Comparison of ENCODE assay signal across 14 mouse cellular contexts in genomic region chr6:96000011-96000476, GRCm38 (mm10).
DNase-seq lines count a peak whose midpoint lies in the region; ATAC-seq and TF ChIP-seq lines count a peak whose summit lies in the region.
"Had no signal": no experiment of that assay in that cellular context is flagged by ENCODE, and none has a peak within 500 bp of the region (broad histone marks: within the 10 kb centered on the region; RNA-seq: fewer than 3 reads in every experiment).

No protein-coding gene starts in this region.

- no peak overlapping the region for H3K4me3 ChIP-seq in forebrain, embryonic 14.5 days (ENCODE audit: low read depth, low read length)
- no peak overlapping the region for H3K4me3 ChIP-seq in forebrain, embryonic 11.5 days (ENCODE audit: low read depth, low read length)
- no peak overlapping the region for H3K4me3 ChIP-seq in myocyte
- H3K4me3 ChIP-seq: erythroblast, embryonic 14.5 days had no signal

- no peak overlapping the region for H3ac ChIP-seq in myocyte (ENCODE audit: control insufficient read depth, insufficient read length)

- no peak overlapping the region for H3K4me2 ChIP-seq in forebrain, embryonic 14.5 days (ENCODE audit: low read length)
- H3K4me2 ChIP-seq in forebrain, embryonic 11.5 days (ENCODE audit: low read depth, low read length, severe bottlenecking), result no peak overlapping the region
- peak overlapping the region; percentile 43 for H3K4me2 ChIP-seq in myocyte (ENCODE audit: low read depth)
- H3K4me2 ChIP-seq: heart, embryonic 11.5 days had no signal

- H3K79me2 ChIP-seq in myocyte (ENCODE audit: control insufficient read depth, insufficient read depth), result no peaks in the 10 kb centered on the region

- peak; percentile 67 for ATAC-seq in forebrain, embryonic 14.5 days
- ATAC-seq in forebrain, embryonic 11.5 days (replicated peaks; ENCODE audit: low FRiP score), result no peak
- ATAC-seq: intestine, embryonic 16.5 days; lung, postnatal 0 days had no signal

- no peak for TF ChIP-seq POLR2A in myocyte (IDR thresholded peaks at IDR 0.05; ENCODE audit: insufficient read length, low read depth)

- no peaks in the 10 kb centered on the region for H3K9me3 ChIP-seq in forebrain, embryonic 14.5 days (replicated peaks; ENCODE audit: control insufficient read depth, low read length)
- no peaks in the 10 kb centered on the region for H3K9me3 ChIP-seq in forebrain, embryonic 11.5 days (ENCODE audit: control insufficient read depth, low read length)

- H3K27me3 ChIP-seq in forebrain, embryonic 14.5 days (replicated peaks; ENCODE audit: control insufficient read depth, insufficient read depth, low read length), result no peaks in the 10 kb centered on the region
- H3K27me3 ChIP-seq in forebrain, embryonic 11.5 days (ENCODE audit: control insufficient read depth, insufficient read depth, low read length), result no peaks in the 10 kb centered on the region
- H3K27me3 ChIP-seq in myocyte (ENCODE audit: control insufficient read depth, insufficient read depth, insufficient read length), result no peaks in the 10 kb centered on the region

- no peak overlapping the region; the same call in 1 of the 2 replicates for H3K27ac ChIP-seq in forebrain, embryonic 14.5 days (ENCODE audit: low read depth, low read length)
- no peak overlapping the region for H3K27ac ChIP-seq in forebrain, embryonic 11.5 days (ENCODE audit: low read depth, low read length)

- no peaks in the 10 kb centered on the region for H3K36me3 ChIP-seq in forebrain, embryonic 14.5 days (ENCODE audit: control insufficient read depth, insufficient read depth, low read length)
- H3K36me3 ChIP-seq in forebrain, embryonic 11.5 days (ENCODE audit: control insufficient read depth, insufficient read depth, low read length), result no peaks in the 10 kb centered on the region
- no peaks in the 10 kb centered on the region for H3K36me3 ChIP-seq in myocyte (ENCODE audit: control insufficient read depth, insufficient read depth)

- peak; percentile 51 for DNase-seq in forebrain, embryonic 14.5 days (ENCODE audit: low spot score)
- DNase-seq in forebrain, embryonic 11.5 days (ENCODE audit: low spot score), result no peak
- DNase-seq in brain, adult 2 months (ENCODE audit: low read depth, low spot score), result peak; percentile 81
- DNase-seq in layer of hippocampus, adult 8-10 months (ENCODE audit: low spot score in 2 of 2), result peak; percentile 56 to 57
- no peak for DNase-seq in thymus, postnatal 25 days
- no peak for DNase-seq in testis, postnatal 10 days (ENCODE audit: low spot score)
- no peak for DNase-seq in heart, adult 9 months (ENCODE audit: low spot score in 2 of 2)
- DNase-seq: adrenal gland, postnatal 25 days; cerebellum, postnatal 25 days had no signal

- H3K4me1 ChIP-seq in forebrain, embryonic 14.5 days (ENCODE audit: control insufficient read depth, insufficient read depth, low read length), result no peaks in the 10 kb centered on the region
- no peaks in the 10 kb centered on the region for H3K4me1 ChIP-seq in forebrain, embryonic 11.5 days (replicated peaks; ENCODE audit: control insufficient read depth, insufficient read depth, low read length)

- no peak overlapping the region for H3K9ac ChIP-seq in forebrain, embryonic 14.5 days (ENCODE audit: low read length)
- H3K9ac ChIP-seq in forebrain, embryonic 11.5 days (ENCODE audit: low read length), result no peak overlapping the region

- 62% methylated on average over 10 of the region's 10 CpGs for WGBS in forebrain, embryonic 14.5 days
- WGBS in forebrain, embryonic 11.5 days, result 88% methylated on average over 10 of the region's 10 CpGs

TF ChIP-seq in myocyte, 11 proteins besides CTCF, POLR2A, EP300 and RAD21:
- TF ChIP-seq REST (IDR thresholded peaks at IDR 0.05; ENCODE audit: insufficient read depth, insufficient read length), result no peak
- no peak for TF ChIP-seq MYOG (IDR thresholded peaks at IDR 0.05; ENCODE audit: control insufficient read depth in 1 of 3, insufficient read depth in 1 of 3, insufficient read length in 2 of 3, low read depth in 2 of 3)
- no peak for TF ChIP-seq SRF (IDR thresholded peaks at IDR 0.05; ENCODE audit: control insufficient read depth, insufficient read length, low read depth)
- TF ChIP-seq MYOD1 (IDR thresholded peaks at IDR 0.05; ENCODE audit: control insufficient read depth in 1 of 3, insufficient read length in 2 of 3, low read depth in 2 of 3), result no peak
- no peak for TF ChIP-seq POLR2AphosphoS2 (IDR thresholded peaks at IDR 0.05; ENCODE audit: insufficient read length, low read depth)
- TF ChIP-seq TCF12 (IDR thresholded peaks at IDR 0.05; ENCODE audit: insufficient read depth, poor library complexity, severe bottlenecking), result no peak
- TF ChIP-seq USF1 (IDR thresholded peaks at IDR 0.05; ENCODE audit: low read depth), result no peak
- TF ChIP-seq E2F4 (IDR thresholded peaks at IDR 0.05; ENCODE audit: insufficient read depth), result no peak
- no peak for TF ChIP-seq TCF3 (IDR thresholded peaks at IDR 0.05; ENCODE audit: insufficient read length, low read depth)
- no peak for TF ChIP-seq MAX (IDR thresholded peaks at IDR 0.05; ENCODE audit: low read depth)

Comparison
In these comparisons a context has a peak if more than half of its experiments do, and no peak if none do; other contexts are left out.
1. DNase-seq: peak in forebrain, embryonic 14.5 days (single experiment), brain, adult 2 months (single experiment) and layer of hippocampus, adult 8-10 months (2 of 2); none in forebrain, embryonic 11.5 days (single experiment), thymus, postnatal 25 days (single experiment), testis, postnatal 10 days (single experiment) and heart, adult 9 months (0 of 2).